In the genomic region with DNA sequence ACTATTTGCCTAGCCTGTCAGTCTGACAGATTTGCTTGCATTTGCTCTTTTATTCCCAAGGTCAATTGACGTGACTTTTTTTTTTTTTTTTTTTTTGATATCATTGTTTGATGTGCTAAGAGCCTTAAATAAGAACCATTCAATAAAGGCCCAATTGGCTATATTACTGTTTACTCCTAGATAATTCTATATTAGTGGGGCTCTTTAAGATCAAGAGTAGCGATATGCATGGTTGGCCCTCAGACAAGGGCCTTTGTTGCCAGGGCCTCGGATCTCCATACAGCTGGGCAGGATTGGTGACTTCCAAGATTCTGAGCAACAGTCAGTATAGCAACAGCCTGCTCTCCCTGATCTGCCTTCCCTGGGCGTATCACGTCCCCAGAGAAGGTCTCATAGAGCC, we compare ENCODE assay signal across 19 mouse cellular contexts.
A peak's percentile ranks its signal among the peaks of the same experiment; 100 is the strongest.
DNase-seq lines count a peak whose midpoint lies in the region; ATAC-seq and TF ChIP-seq lines count a peak whose summit lies in the region.
"Had no signal": no experiment of that assay in that cellular context is flagged by ENCODE, and none has a peak within 500 bp of the region (broad histone marks: within the 10 kb centered on the region; RNA-seq: fewer than 3 reads in every experiment).

No protein-coding gene starts in this region.

- H3K9ac ChIP-seq in hindbrain, embryonic 13.5 days = no peak overlapping the region
- no peak overlapping the region for H3K9ac ChIP-seq in midbrain, embryonic 11.5 days (ENCODE audit: low read length)
- H3K9ac ChIP-seq in midbrain, embryonic 16.5 days (ENCODE audit: low read depth, low read length) = no peak overlapping the region
- H3K9ac ChIP-seq: embryonic facial prominence, embryonic 12.5 days; heart, embryonic 15.5 days had no signal

- no peak overlapping the region for H3K4me3 ChIP-seq in hindbrain, embryonic 10.5 days
- no peak overlapping the region for H3K4me3 ChIP-seq in hindbrain, embryonic 13.5 days
- H3K4me3 ChIP-seq in midbrain, embryonic 11.5 days (ENCODE audit: low read depth, low read length) = no peak overlapping the region
- no peak overlapping the region for H3K4me3 ChIP-seq in midbrain, embryonic 16.5 days (ENCODE audit: low read depth, low read length)
- H3K4me3 ChIP-seq: embryonic facial prominence, embryonic 12.5 days; heart, adult 2 months; heart, embryonic 15.5 days had no signal

- H3K27me3 ChIP-seq in hindbrain, embryonic 10.5 days (ENCODE audit: insufficient read depth, poor library complexity, severe bottlenecking) = 0 out of 2 replicates have a peak, but pooled peaks cover 4% of the 10 kb centered on the region
- H3K27me3 ChIP-seq in hindbrain, embryonic 13.5 days = 0 out of 2 replicates have a peak, but pooled peaks cover 8% of the 10 kb centered on the region
- H3K27me3 ChIP-seq in midbrain, embryonic 11.5 days (ENCODE audit: control insufficient read depth, insufficient read depth, low read length) = no peaks in the 10 kb centered on the region
- no peaks in the 10 kb centered on the region for H3K27me3 ChIP-seq in midbrain, embryonic 16.5 days (ENCODE audit: control insufficient read depth, insufficient read depth, low read depth, low read length)
- H3K27me3 ChIP-seq: embryonic facial prominence, embryonic 12.5 days; heart, embryonic 15.5 days had no signal

- no peak for TF ChIP-seq POLR2A in brain, embryonic 14.5 days (IDR thresholded peaks at IDR 0.05; ENCODE audit: borderline replicate concordance, extremely low read depth, insufficient read depth, insufficient read length, poor library complexity, severe bottlenecking)

- H3K4me1 ChIP-seq in hindbrain, embryonic 10.5 days (replicated peaks) = peaks cover 24% of the 10 kb centered on the region
- peaks cover 23% of the 10 kb centered on the region for H3K4me1 ChIP-seq in hindbrain, embryonic 13.5 days (replicated peaks)
- peaks cover 21% of the 10 kb centered on the region for H3K4me1 ChIP-seq in midbrain, embryonic 11.5 days (ENCODE audit: control insufficient read depth, insufficient read depth, low read length)
- peaks cover 18% of the 10 kb centered on the region for H3K4me1 ChIP-seq in midbrain, embryonic 16.5 days (ENCODE audit: control insufficient read depth, insufficient read depth, low read length)
- H3K4me1 ChIP-seq: embryonic facial prominence, embryonic 12.5 days; heart, embryonic 15.5 days had no signal

- H3K9me3 ChIP-seq in hindbrain, embryonic 10.5 days = no peaks in the 10 kb centered on the region
- no peaks in the 10 kb centered on the region for H3K9me3 ChIP-seq in hindbrain, embryonic 13.5 days
- no peaks in the 10 kb centered on the region for H3K9me3 ChIP-seq in midbrain, embryonic 11.5 days (ENCODE audit: control insufficient read depth, low read length)
- no peaks in the 10 kb centered on the region for H3K9me3 ChIP-seq in midbrain, embryonic 16.5 days (replicated peaks; ENCODE audit: control insufficient read depth, low read length, poor library complexity, severe bottlenecking)
- H3K9me3 ChIP-seq: embryonic facial prominence, embryonic 12.5 days; heart, embryonic 15.5 days had no signal

- H3K4me2 ChIP-seq in hindbrain, embryonic 13.5 days = no peak overlapping the region
- H3K4me2 ChIP-seq in midbrain, embryonic 11.5 days = no peak overlapping the region
- no peak overlapping the region for H3K4me2 ChIP-seq in midbrain, embryonic 16.5 days (ENCODE audit: low read length)
- H3K4me2 ChIP-seq: embryonic facial prominence, embryonic 12.5 days; heart, embryonic 11.5 days; heart, embryonic 15.5 days had no signal

- 42% methylated on average over 5 of the region's 5 CpGs for WGBS in hindbrain, embryonic 10.5 days
- WGBS in hindbrain, embryonic 13.5 days = 36% methylated on average over 5 of the region's 5 CpGs
- 19% methylated on average over 5 of the region's 5 CpGs for WGBS in midbrain, embryonic 11.5 days
- 19% methylated on average over 5 of the region's 5 CpGs for WGBS in midbrain, embryonic 16.5 days

- H3K27ac ChIP-seq in hindbrain, embryonic 10.5 days = peak overlapping the region; percentile 75
- H3K27ac ChIP-seq in hindbrain, embryonic 13.5 days = no peak overlapping the region
- H3K27ac ChIP-seq in midbrain, embryonic 11.5 days (ENCODE audit: low read depth, low read length) = no peak overlapping the region
- H3K27ac ChIP-seq in midbrain, embryonic 16.5 days (ENCODE audit: low read length) = no peak overlapping the region
- H3K27ac ChIP-seq: embryonic facial prominence, embryonic 12.5 days; heart, adult 2 months; heart, embryonic 15.5 days; hindbrain, postnatal 0 days had no signal

- no peak for TF ChIP-seq CTCF in brain, embryonic 14.5 days (IDR thresholded peaks at IDR 0.05; ENCODE audit: borderline replicate concordance, extremely low read depth, insufficient read depth, insufficient read length)

- H3K36me3 ChIP-seq in hindbrain, embryonic 10.5 days = no peaks in the 10 kb centered on the region
- no peaks in the 10 kb centered on the region for H3K36me3 ChIP-seq in hindbrain, embryonic 13.5 days
- H3K36me3 ChIP-seq in midbrain, embryonic 11.5 days (ENCODE audit: control insufficient read depth, insufficient read depth, low read length) = no peaks in the 10 kb centered on the region
- no peaks in the 10 kb centered on the region for H3K36me3 ChIP-seq in midbrain, embryonic 16.5 days (ENCODE audit: control insufficient read depth, insufficient read depth, low read length)
- H3K36me3 ChIP-seq: embryonic facial prominence, embryonic 12.5 days; heart, embryonic 15.5 days had no signal

- no peak for ATAC-seq in hindbrain, embryonic 13.5 days (ENCODE audit: low FRiP score)
- ATAC-seq in midbrain, embryonic 11.5 days (ENCODE audit: low FRiP score) = peak; percentile 71
- ATAC-seq in midbrain, embryonic 16.5 days = no peak
- ATAC-seq: hindbrain, postnatal 0 days had no signal

- DNase-seq in embryo, embryonic 10.5 days (ENCODE audit: low spot score) = peak; percentile 23
- no peak for DNase-seq in embryo, embryonic 9.5 days (ENCODE audit: extremely low spot score)
- DNase-seq in hindbrain, embryonic 10.5 days (ENCODE audit: low spot score) = peak; percentile 20
- peak; percentile 88 for DNase-seq in midbrain, embryonic 11.5 days (ENCODE audit: low spot score, missing footprints)
- peak; percentile 62 for DNase-seq in brain, embryonic 14.5 days (ENCODE audit: low read depth)
- DNase-seq in left cerebral cortex, adult 11 months (ENCODE audit: low spot score) = no peak
- DNase-seq: adrenal gland, postnatal 10 days; cerebellum, adult 11-12 months; cerebellum, adult 9-10 months; cerebellum, postnatal 25 days; gastrocnemius, postnatal 14 days; heart, adult 2 months; heart, postnatal 14 days had no signal

Comparison
In these comparisons a context has a peak if more than half of its experiments do, and no peak if none do; other contexts are left out.
1. DNase-seq: peak in embryo, embryonic 10.5 days (single experiment), hindbrain, embryonic 10.5 days (single experiment), midbrain, embryonic 11.5 days (single experiment) and brain, embryonic 14.5 days (single experiment); none in embryo, embryonic 9.5 days (single experiment) and left cerebral cortex, adult 11 months (single experiment).